Mouse (Mus musculus): ENCODE measurements around the gene Gsc. TPM values are rescaled to one million over a fixed set of nuclear protein-coding genes. Genes with fewer than 3 reads are reported as not detected.

The Gsc gene
- polyA plus RNA-seq, 1 experiment from 2014 or later = 1.5 TPM

Other genes with a start within 250 kb of the Gsc start
- 0.40 and 0.61 TPM in 2 replicates for gene Serpina3g, start 237.1 kb downstream of the Gsc start, polyA plus RNA-seq (2016; fragmentation: Nextera tagmentation; extraction: Ambion mirVana)
- gene Serpina3i, start 210.2 kb downstream of the Gsc start, polyA plus RNA-seq (2016; fragmentation: Nextera tagmentation; extraction: Ambion mirVana) = 0.23 and 0.25 TPM in 2 replicates
- not detected in 2 replicates for gene Serpina3j, start 158.8 kb downstream of the Gsc start, polyA plus RNA-seq (2016; fragmentation: Nextera tagmentation; extraction: Ambion mirVana)
- not detected in 2 replicates for gene Serpina3k, start 134.8 kb downstream of the Gsc start, polyA plus RNA-seq (2016; fragmentation: Nextera tagmentation; extraction: Ambion mirVana)
- not detected in 2 replicates for gene Serpina3m, start 134.8 kb downstream of the Gsc start, polyA plus RNA-seq (2016; fragmentation: Nextera tagmentation; extraction: Ambion mirVana)
- gene Serpina3n, start 66.6 kb downstream of the Gsc start, polyA plus RNA-seq (2016; fragmentation: Nextera tagmentation; extraction: Ambion mirVana) = 0.17 and 0.18 TPM in 2 replicates

Data from hindbrain, embryonic 12.5 days (tissue).